Mouse (Mus musculus) heart, embryonic 11.5 days (tissue): ENCODE measurements around the gene Safb2. TPM values are rescaled to one million over a fixed set of nuclear protein-coding genes. Genes with fewer than 3 reads are reported as not detected.

Experiments
- ATAC-seq: fragments of 200-750 bp; cut with Nextera tagmentation; replicated peaks from 2 replicates; pipeline ENCODE4 v1.8.0; 2017; ENCODE audit warnings: moderate library complexity; ENCODE audit not compliant: insufficient number of reproducible peaks, low FRiP score, low TSS enrichment
- H3K27ac ChIP-seq: fragments of 300-500 bp; sonication (generic); 2 replicates; pipeline ENCODE4 v1.5.1; 2014; ENCODE audit warnings: mild to moderate bottlenecking, low read depth, low read length
- H3K27me3 ChIP-seq: fragments of 300-500 bp; sonication (generic); 2 replicates; pipeline ENCODE4 v1.6.1; 2014; ENCODE audit warnings: mild to moderate bottlenecking, low read length, mixed read lengths; ENCODE audit not compliant: control insufficient read depth, insufficient read depth
- H3K36me3 ChIP-seq: fragments of 300-500 bp; sonication (generic); 2 replicates; pipeline ENCODE4 v1.6.1; 2014; ENCODE audit warnings: mild to moderate bottlenecking, low read length, moderate library complexity, mixed read lengths; ENCODE audit not compliant: control insufficient read depth, insufficient read depth
- H3K4me1 ChIP-seq: fragments of 300-500 bp; sonication (generic); 2 replicates; pipeline ENCODE4 v1.6.1; 2014; ENCODE audit warnings: low read length; ENCODE audit not compliant: control insufficient read depth, insufficient read depth
- H3K4me2 ChIP-seq: fragments of 300-500 bp; sonication (generic); 2 replicates; pipeline ENCODE4 v1.6.1; 2014; ENCODE audit warnings: mild to moderate bottlenecking, moderate library complexity
- H3K4me3 ChIP-seq: fragments of 300-500 bp; sonication (generic); 2 replicates; pipeline ENCODE4 v1.5.1; 2014; ENCODE audit warnings: low read depth, low read length
- H3K9ac ChIP-seq: fragments of 300-500 bp; sonication (generic); 2 replicates; pipeline ENCODE4 v1.6.1; 2014; ENCODE audit warnings: mild to moderate bottlenecking, low read depth, low read length, moderate library complexity
- H3K9me3 ChIP-seq: fragments of 300-500 bp; sonication (generic); replicated peaks from 2 replicates; pipeline ENCODE4 v1.6.1; 2016; ENCODE audit warnings: low read length; ENCODE audit not compliant: control insufficient read depth
- WGBS: fragments of 180-500 bp; shearing (Covaris S2); extraction: QIAGEN DNeasy Blood & Tissue Kit; methylation state at CpG from one replicate; pipeline ENCODE4 v1.1.7; 2014; ENCODE audit not compliant: insufficient replicate concordance; 5-methylcytosine and 5-hydroxymethylcytosine counted together
- polyA plus RNA-seq: library from polyadenylated mRNA; unstranded; fragments of >200 nt; fragmentation: Nextera tagmentation; extraction: Ambion mirVana; gene quantifications from 2 replicates; pipeline ENCODE4 v1.2.1, GENCODE M21; 2014

The Safb2 gene
- polyA plus RNA-seq, 1 experiment from 2014 or later, result 47.7 TPM

DNA sequence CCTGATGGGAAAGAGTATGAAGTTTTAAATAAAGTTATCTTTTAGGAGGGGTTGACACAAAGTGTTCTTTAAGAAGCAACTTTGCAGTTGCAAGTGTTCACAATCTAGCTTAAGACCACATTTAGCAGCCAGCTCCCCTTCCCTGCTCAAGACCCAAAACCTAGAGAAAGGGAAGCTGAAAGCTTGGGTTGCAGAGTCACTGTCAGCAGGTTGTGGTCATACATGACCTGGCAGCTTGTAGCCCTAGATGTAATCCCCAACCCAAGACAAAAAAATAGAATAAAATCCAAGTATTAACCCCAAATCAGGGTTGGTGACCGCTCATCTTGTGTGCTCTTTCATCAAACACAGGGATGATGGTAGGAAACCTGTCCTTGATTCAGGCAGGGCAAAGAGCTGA lies 1.3 kb downstream of the Safb2 start:
- H3K27ac ChIP-seq, result no peak overlapping the region
- peaks cover 25% of the 10 kb centered on the region for H3K4me1 ChIP-seq
- H3K4me2 ChIP-seq, result peak overlapping the region; percentile 89
- peak overlapping the region; percentile 90 for H3K9ac ChIP-seq
- ATAC-seq, result no peak
- H3K4me3 ChIP-seq, result peak overlapping the region; percentile 92
- peaks cover 20% of the 10 kb centered on the region for H3K36me3 ChIP-seq
- H3K9me3 ChIP-seq, result no peaks in the 10 kb centered on the region
- H3K27me3 ChIP-seq, result no peaks in the 10 kb centered on the region
- 84% methylated on average over 1 of the region's 1 CpGs for WGBS

- H3K4me1 ChIP-seq, result no peaks in the 10 kb centered on the region
- H3K27me3 ChIP-seq, result no peaks in the 10 kb centered on the region
- no peak for ATAC-seq
- peaks cover 55% of the 10 kb centered on the region for H3K36me3 ChIP-seq
- no peak overlapping the region for H3K4me3 ChIP-seq
- no peak overlapping the region for H3K4me2 ChIP-seq
- H3K9me3 ChIP-seq, result no peaks in the 10 kb centered on the region
- 92% methylated on average over 3 of the region's 3 CpGs for WGBS
- no peak overlapping the region for H3K27ac ChIP-seq
- H3K9ac ChIP-seq, result no peak overlapping the region
Measured at GRCm38 (mm10) chr17:56572939-56573338, 11.4 kb downstream of the Safb2 start.

- no peak for ATAC-seq
- H3K27me3 ChIP-seq, result no peaks in the 10 kb centered on the region
- H3K4me3 ChIP-seq, result no peak overlapping the region
- 69% methylated on average over 1 of the region's 1 CpGs for WGBS
- no peaks in the 10 kb centered on the region for H3K9me3 ChIP-seq
- no peaks in the 10 kb centered on the region for H3K4me1 ChIP-seq
- H3K9ac ChIP-seq, result no peak overlapping the region
- no peak overlapping the region for H3K4me2 ChIP-seq
- H3K27ac ChIP-seq, result no peak overlapping the region
- peaks cover 51% of the 10 kb centered on the region for H3K36me3 ChIP-seq
Measured at GRCm38 (mm10) chr17:56572154-56572553, 12.2 kb downstream of the Safb2 start.

DNA sequence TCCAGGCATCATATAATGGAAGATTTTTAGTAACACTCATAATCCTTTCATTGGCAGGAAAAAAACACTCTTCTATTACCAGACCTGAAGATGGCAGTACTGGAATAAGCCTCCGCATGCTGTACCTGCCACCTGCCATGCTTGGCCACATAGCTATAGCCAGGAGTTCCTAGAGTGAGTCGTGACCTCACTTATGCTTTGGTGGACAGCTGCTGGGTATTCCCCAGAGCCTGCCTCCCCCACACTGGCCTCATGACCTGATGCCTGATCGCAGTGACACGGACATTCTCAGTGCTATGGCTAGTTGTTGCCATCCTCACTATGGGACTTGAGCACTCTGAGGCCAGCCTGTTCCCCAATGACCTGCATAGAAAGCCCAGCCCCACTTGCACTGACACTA lies 14.1 kb downstream of the Safb2 start:
- 91% methylated on average over 4 of the region's 4 CpGs for WGBS
- no peak overlapping the region for H3K27ac ChIP-seq
- no peak overlapping the region for H3K4me2 ChIP-seq
- ATAC-seq, result no peak
- no peak overlapping the region for H3K4me3 ChIP-seq
- H3K4me1 ChIP-seq, result no peaks in the 10 kb centered on the region
- no peak overlapping the region for H3K9ac ChIP-seq
- H3K27me3 ChIP-seq, result no peaks in the 10 kb centered on the region
- H3K36me3 ChIP-seq, result peaks cover 58% of the 10 kb centered on the region
- no peaks in the 10 kb centered on the region for H3K9me3 ChIP-seq

GRCm38 (mm10) chr17:56567370-56567769 lies 17.0 kb downstream of the Safb2 start:
- no peaks in the 10 kb centered on the region for H3K4me1 ChIP-seq
- no peak overlapping the region for H3K4me2 ChIP-seq
- no peak for ATAC-seq
- no peaks in the 10 kb centered on the region for H3K9me3 ChIP-seq
- no peak overlapping the region for H3K9ac ChIP-seq
- no peaks in the 10 kb centered on the region for H3K27me3 ChIP-seq
- no peak overlapping the region for H3K4me3 ChIP-seq
- whole genome bisulfite sequencing, result 92% methylated on average over 4 of the region's 4 CpGs
- peaks cover 73% of the 10 kb centered on the region for H3K36me3 ChIP-seq
- no peak overlapping the region for H3K27ac ChIP-seq

GRCm38 (mm10) chr17:56566918-56567317 lies 17.5 kb downstream of the Safb2 start:
- Histone ChIP-seq H3K27me3 (no peaks in the 10 kb centered on the region), H3K9me3 (no peaks in the 10 kb centered on the region), H3K4me2 (no peak overlapping the region), H3K27ac (no peak overlapping the region), H3K36me3 (peaks cover 78% of the 10 kb centered on the region), H3K4me3 (no peak overlapping the region), H3K4me1 (no peaks in the 10 kb centered on the region), H3K9ac (no peak overlapping the region)
- 92% methylated on average over 5 of the region's 5 CpGs for WGBS
- no peak for ATAC-seq

DNA sequence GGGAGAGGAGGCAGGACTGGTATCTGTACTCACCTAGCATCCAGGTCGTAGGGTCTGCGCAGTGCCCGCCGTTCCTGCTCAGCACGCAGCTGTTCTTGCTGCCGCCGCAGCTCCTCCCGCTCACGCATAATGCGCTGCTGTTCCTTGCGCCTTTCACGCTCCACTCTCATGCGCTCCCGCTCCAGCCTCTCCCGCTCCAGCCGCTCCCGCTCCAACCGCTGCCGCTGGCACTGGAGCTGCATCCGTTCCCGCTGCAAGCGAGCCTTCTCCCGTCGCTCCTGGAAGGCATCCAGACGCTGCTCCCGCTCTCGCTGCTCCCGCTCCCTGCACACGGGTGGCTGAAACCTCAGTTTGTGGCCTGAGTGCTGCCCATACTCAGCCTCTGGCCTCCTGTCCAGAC lies 18.1 kb downstream of the Safb2 start:
- H3K27ac ChIP-seq, result no peak overlapping the region
- 92% methylated on average over 29 of the region's 29 CpGs for WGBS
- H3K27me3 ChIP-seq, result no peaks in the 10 kb centered on the region
- H3K9ac ChIP-seq, result no peak overlapping the region
- peaks cover 78% of the 10 kb centered on the region for H3K36me3 ChIP-seq
- H3K4me1 ChIP-seq, result no peaks in the 10 kb centered on the region
- no peak for ATAC-seq
- no peaks in the 10 kb centered on the region for H3K9me3 ChIP-seq
- H3K4me2 ChIP-seq, result no peak overlapping the region
- H3K4me3 ChIP-seq, result no peak overlapping the region

DNA sequence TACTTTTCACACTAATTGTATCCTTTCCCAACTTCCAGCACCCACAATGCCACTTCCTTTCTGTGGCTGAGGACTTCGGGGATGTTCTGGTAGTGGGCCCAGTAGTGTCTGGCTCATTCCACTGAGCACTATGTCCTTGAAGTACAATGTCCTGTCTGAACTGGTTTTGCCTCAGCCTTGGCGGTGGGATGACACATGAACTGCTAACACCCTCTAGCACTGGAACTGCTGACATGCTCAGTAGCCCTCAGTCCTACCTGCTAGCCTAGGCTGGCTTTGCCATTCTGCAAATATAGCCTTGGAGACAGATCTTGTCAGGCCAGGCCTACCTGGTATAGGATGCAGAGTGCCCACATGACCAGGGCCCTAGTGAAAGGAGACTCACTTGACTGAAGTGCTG lies 22.5 kb downstream of the Safb2 start:
- no peak overlapping the region for H3K4me3 ChIP-seq
- WGBS, result 95% methylated on average over 2 of the region's 2 CpGs
- no peaks in the 10 kb centered on the region for H3K4me1 ChIP-seq
- no peak overlapping the region for H3K9ac ChIP-seq
- no peak for ATAC-seq
- no peak overlapping the region for H3K27ac ChIP-seq
- no peaks in the 10 kb centered on the region for H3K27me3 ChIP-seq
- no peak overlapping the region for H3K4me2 ChIP-seq
- H3K36me3 ChIP-seq, result peaks cover 55% of the 10 kb centered on the region
- no peaks in the 10 kb centered on the region for H3K9me3 ChIP-seq

DNA sequence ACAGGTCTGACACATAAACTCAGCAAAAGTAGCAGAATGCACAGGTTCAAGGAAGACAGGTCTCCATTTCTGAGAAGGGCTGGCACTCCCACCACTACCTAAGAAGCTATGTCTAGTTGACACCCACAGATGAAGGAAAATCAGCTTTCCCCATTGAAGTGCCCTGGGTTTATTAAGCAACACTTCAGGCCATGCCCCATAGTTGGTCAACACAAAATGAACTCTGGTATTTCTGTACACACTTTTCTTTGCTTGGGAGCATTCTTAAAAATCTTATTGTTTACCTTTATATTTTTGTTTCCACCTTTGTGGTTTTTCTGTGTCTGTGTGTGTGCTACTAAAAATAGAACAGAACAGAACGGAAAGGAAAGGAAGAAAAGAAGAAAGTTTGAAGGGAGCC lies 24.3 kb downstream of the Safb2 start:
- 62% methylated on average over 1 of the region's 1 CpGs for WGBS
- Histone ChIP-seq H3K27me3 (no peaks in the 10 kb centered on the region), H3K9me3 (no peaks in the 10 kb centered on the region), H3K4me3 (no peak overlapping the region), H3K4me2 (no peak overlapping the region), H3K27ac (no peak overlapping the region), H3K9ac (no peak overlapping the region), H3K4me1 (no peaks in the 10 kb centered on the region), H3K36me3 (peaks cover 38% of the 10 kb centered on the region)
- no peak for ATAC-seq
